Mouse (Mus musculus) ES-Bruce4 (cell line): ENCODE measurements around the gene Slc11a1. TPM values are rescaled to one million over a fixed set of nuclear protein-coding genes. Genes with fewer than 3 reads are reported as not detected.
"Not testable (repeated sequence)": the region's sequence is repeated elsewhere in the genome, so short reads cannot be mapped to it uniquely, and the experiment has no call there.

Experiments used
- H3K27ac ChIP-seq: 2 replicates; pipeline ENCODE4 v1.5.1; 2012; ENCODE audit warnings: low read length, inconsistent platforms; ENCODE audit not compliant: insufficient read depth
- H3K27me3 ChIP-seq: 2 replicates; pipeline ENCODE4 v1.6.1; 2012; ENCODE audit warnings: mild to moderate bottlenecking, low read length, inconsistent platforms; ENCODE audit not compliant: control insufficient read depth, poor library complexity, insufficient read depth, severe bottlenecking
- H3K36me3 ChIP-seq: 2 replicates; pipeline ENCODE4 v1.6.1; 2012; ENCODE audit warnings: inconsistent platforms, mild to moderate bottlenecking, low read length, moderate library complexity; ENCODE audit not compliant: control insufficient read depth, poor library complexity, insufficient read depth, severe bottlenecking
- H3K4me1 ChIP-seq: one replicate; pipeline ENCODE4 v1.8.1; 2011; ENCODE audit warnings: low read length; ENCODE audit not compliant: control insufficient read depth, insufficient read depth
- H3K4me3 ChIP-seq: 2 replicates; pipeline ENCODE4 v1.5.1; 2011; ENCODE audit warnings: low read depth, mild to moderate bottlenecking, low read length
- H3K9ac ChIP-seq: 2 replicates; pipeline ENCODE4 v1.6.1; 2012; ENCODE audit warnings: low read depth, mild to moderate bottlenecking, inconsistent platforms; ENCODE audit not compliant: poor library complexity, severe bottlenecking
- H3K9me3 ChIP-seq: replicated peaks from 2 replicates; pipeline ENCODE4 v1.6.1; 2012; ENCODE audit warnings: mild to moderate bottlenecking, low read length, inconsistent platforms; ENCODE audit not compliant: control insufficient read depth, poor library complexity, insufficient read depth, severe bottlenecking
- CTCF ChIP-seq: IDR thresholded peaks from one replicate; pipeline ENCODE4 v1.8.1; 2011; ENCODE audit warnings: low read depth, low read length
- EP300 ChIP-seq: IDR thresholded peaks from 2 replicates; pipeline ENCODE4 v1.6.1; 2011; ENCODE audit warnings: low read depth, low read length; ENCODE audit not compliant: insufficient read depth
- POLR2A ChIP-seq: IDR thresholded peaks from one replicate; pipeline ENCODE4 v1.8.1; 2011; ENCODE audit warnings: low read length; ENCODE audit not compliant: insufficient read depth
- polyA plus RNA-seq: library from polyadenylated mRNA; stranded (reverse); fragments of >200 nt; gene quantifications from 2 replicates; pipeline ENCODE4 v1.2.4, GENCODE M21; 2011; ENCODE audit warnings: low read depth; ENCODE audit not compliant: missing spikeins, insufficient read depth, insufficient read length

The Slc11a1 gene
- polyA plus RNA-seq, 1 experiment = 0.94 TPM

DNA sequence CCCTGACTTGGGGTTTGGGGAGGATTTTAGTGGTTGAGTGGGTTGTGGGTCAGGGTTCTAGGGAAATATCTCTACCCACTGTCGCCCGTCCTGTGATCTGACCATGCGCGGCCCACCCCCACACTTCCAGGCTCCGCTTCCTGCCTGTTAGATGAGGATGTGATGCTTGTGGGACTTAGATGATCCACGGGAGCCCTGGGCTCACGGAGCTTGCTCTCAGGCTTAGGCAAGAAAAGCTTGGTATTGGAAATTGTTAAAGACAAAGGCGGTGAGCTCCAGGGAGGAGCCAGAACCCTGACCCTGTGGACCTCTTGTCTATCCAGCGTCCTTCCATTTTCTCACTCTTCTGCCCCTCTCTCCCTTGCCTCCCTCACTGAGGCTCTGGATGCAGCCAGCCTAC is 35.1 kb upstream of the Slc11a1 start:
- H3K4me3 ChIP-seq = no peak overlapping the region
- H3K9ac ChIP-seq = no peak overlapping the region
- no peak overlapping the region for H3K27ac ChIP-seq
- no peak for TF ChIP-seq EP300
- no peak for TF ChIP-seq CTCF
- no peak for TF ChIP-seq POLR2A
- H3K4me1 ChIP-seq = peaks cover 15% of the 10 kb centered on the region
- no peaks in the 10 kb centered on the region for H3K27me3 ChIP-seq
- H3K36me3 ChIP-seq = no peaks in the 10 kb centered on the region
- H3K9me3 ChIP-seq = no peaks in the 10 kb centered on the region

DNA sequence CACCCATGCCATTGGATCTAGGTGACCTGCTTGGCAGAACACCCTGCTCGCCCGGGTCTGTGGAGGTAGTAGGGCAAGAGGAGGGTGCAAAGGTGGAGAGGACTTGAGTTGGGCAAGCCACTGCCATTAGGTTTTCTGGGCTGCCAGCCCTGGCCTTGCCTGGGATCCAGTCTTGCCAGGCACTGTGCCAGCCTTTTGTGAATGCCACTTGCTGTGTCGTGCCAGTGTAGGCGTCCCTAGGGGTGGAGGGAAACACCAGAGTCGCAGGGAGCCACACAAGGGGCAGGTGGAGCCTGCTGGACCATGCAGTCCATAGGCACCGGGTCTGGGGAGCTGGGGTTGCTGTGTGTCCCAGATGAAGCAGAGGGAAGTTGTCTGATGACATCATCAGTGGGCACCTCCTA is 34.6 kb upstream of the Slc11a1 start:
- H3K27me3 ChIP-seq = no peaks in the 10 kb centered on the region
- peaks cover 13% of the 10 kb centered on the region for H3K4me1 ChIP-seq
- H3K27ac ChIP-seq = no peak overlapping the region
- H3K36me3 ChIP-seq = no peaks in the 10 kb centered on the region
- no peak overlapping the region for H3K4me3 ChIP-seq
- TF ChIP-seq CTCF (no peak), POLR2A (no peak), EP300 (no peak)
- H3K9me3 ChIP-seq = no peaks in the 10 kb centered on the region
- no peak overlapping the region for H3K9ac ChIP-seq

DNA sequence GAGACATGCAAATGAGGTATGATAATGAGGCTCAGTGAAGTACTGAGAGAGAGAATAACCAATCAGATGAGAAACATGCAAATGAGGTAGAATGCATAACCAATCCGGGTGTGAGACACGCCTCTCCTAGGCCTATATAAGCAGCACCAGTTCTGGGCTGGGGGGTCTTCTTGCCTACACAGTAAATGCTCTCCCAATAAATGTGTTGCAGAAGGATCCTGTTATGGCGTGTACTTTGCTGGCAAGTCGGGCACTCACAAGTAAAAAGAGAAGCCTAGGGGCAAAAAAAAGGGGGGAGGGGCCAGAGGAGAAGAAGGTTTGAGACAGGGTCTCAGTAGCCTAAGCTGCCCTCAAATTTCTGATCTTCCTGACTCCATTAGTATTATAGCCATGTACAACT is 34.0 kb upstream of the Slc11a1 start:
- not testable (repeated sequence) for H3K9me3 ChIP-seq, H3K36me3 ChIP-seq, H3K27me3 ChIP-seq, H3K9ac ChIP-seq, H3K27ac ChIP-seq, H3K4me3 ChIP-seq
- H3K4me1 ChIP-seq = peaks cover 13% of the 10 kb centered on the region

DNA sequence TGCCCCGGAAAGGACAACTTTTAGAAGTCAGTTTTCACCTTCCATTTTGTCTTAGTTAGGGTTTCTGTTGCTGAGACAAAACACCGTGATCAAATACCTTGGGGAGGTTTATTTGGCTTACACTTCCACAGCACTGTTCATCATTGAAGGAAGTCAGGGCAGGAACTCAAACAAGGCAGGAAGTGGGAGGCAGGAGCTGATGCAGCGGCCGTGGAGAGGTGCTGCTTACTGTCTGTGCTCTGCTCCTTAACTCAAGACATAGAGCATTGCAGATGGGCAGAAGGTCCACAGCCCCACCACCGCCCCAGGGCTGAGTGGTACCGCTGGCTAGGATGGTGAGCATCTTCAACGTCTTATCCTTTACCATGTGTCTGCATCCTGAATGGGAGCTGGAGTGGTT is 33.1 kb upstream of the Slc11a1 start:
- Histone ChIP-seq H3K4me3 (no peak overlapping the region), H3K36me3 (no peaks in the 10 kb centered on the region), H3K27ac (no peak overlapping the region), H3K4me1 (peaks cover 13% of the 10 kb centered on the region), H3K9ac (no peak overlapping the region), H3K9me3 (no peaks in the 10 kb centered on the region), H3K27me3 (no peaks in the 10 kb centered on the region)
- TF ChIP-seq EP300 (no peak), POLR2A (no peak), CTCF (no peak)

DNA sequence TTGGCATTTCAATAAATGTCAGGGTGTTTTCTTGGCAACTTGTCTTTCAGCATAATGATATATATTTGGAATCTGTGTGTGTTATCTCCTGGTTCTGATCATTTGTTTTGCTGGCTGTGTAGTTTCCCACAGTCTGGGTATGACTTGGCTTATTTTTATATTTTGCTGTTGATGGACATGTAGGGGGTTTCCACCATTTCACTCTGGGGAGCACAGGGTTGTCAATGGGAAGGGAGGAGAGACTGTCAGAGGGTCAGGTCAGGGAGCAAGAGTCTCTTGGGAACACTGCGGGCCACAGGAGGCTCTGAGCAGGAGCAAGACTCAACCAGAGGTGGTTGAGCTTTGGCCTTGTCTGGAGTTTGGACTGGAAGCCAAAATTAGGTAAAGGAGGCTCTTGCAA is 32.7 kb upstream of the Slc11a1 start:
- Histone ChIP-seq H3K9me3 (no peaks in the 10 kb centered on the region), H3K4me1 (peaks cover 11% of the 10 kb centered on the region), H3K4me3 (no peak overlapping the region), H3K27me3 (no peaks in the 10 kb centered on the region), H3K36me3 (no peaks in the 10 kb centered on the region), H3K27ac (no peak overlapping the region), H3K9ac (no peak overlapping the region)
- no peak for TF ChIP-seq POLR2A
- TF ChIP-seq EP300 = no peak
- TF ChIP-seq CTCF = no peak

DNA sequence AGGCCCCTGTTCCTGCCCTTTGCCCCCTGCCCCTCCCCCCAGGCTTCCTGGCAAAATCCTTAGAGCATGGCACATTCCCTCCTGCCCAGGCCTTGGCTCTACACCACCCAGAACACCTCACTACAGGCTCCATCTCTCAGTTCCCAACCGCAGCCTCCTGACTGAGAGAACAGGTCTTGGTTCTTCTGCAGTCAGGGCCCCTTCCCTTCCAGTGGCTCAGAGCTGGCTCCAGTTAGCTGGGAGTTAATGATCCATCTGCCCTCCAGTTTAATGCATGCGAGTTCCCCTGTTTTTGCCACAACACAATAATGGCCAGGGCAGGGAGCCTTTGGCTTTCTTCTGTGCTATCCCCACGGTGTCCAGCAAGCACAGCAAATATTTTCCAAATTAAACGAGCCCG is 31.8 kb upstream of the Slc11a1 start:
- H3K4me3 ChIP-seq = no peak overlapping the region
- no peaks in the 10 kb centered on the region for H3K27me3 ChIP-seq
- no peak for TF ChIP-seq CTCF
- no peak for TF ChIP-seq POLR2A
- no peak for TF ChIP-seq EP300
- peaks cover 4% of the 10 kb centered on the region for H3K4me1 ChIP-seq
- H3K27ac ChIP-seq = no peak overlapping the region
- no peaks in the 10 kb centered on the region for H3K9me3 ChIP-seq
- H3K9ac ChIP-seq = no peak overlapping the region
- H3K36me3 ChIP-seq = no peaks in the 10 kb centered on the region
